Mouse (Mus musculus): ENCODE measurements around the gene Abcb9. TPM values are rescaled to one million over a fixed set of nuclear protein-coding genes. Genes with fewer than 3 reads are reported as not detected.
A peak's percentile ranks its signal among the peaks of the same experiment; 100 is the strongest.

Gene Abcb9
- polyA plus RNA-seq, 1 experiment, result 7.4 TPM

DNA sequence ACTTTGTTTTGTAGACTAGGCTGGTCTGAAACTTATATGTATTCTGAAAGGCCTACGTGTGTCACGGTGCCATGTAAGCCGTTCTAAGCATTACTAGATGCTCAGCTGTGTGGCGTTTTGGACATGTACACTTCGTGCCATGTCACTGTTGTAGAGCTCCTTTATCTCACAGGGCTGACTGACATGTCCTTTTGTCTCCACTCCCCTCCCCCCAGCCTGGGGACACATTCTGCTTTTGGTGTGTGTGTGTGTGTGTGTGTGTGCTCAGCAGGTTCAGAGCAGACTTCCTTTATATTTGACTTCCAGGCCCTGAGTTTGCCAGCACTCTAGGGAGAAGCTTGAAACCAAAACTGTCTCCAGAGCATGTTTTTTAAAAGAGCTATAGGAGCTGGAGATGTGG is 58.8 kb downstream of the Abcb9 start:
- 42% methylated on average over 5 of the region's 5 CpGs for WGBS
- H3K27ac ChIP-seq (ENCODE audit: control insufficient read depth, insufficient read depth, low read depth, low read length, poor library complexity), result no peak overlapping the region
- H3K4me1 ChIP-seq (ENCODE audit: control insufficient read depth, insufficient read depth, low read length), result peaks cover 4% of the 10 kb centered on the region
- TF ChIP-seq POLR2A (IDR thresholded peaks at IDR 0.05; ENCODE audit: borderline replicate concordance, control insufficient read depth, low read depth, low read length), result no peak
- no peak for TF ChIP-seq CTCF (IDR thresholded peaks at IDR 0.05; ENCODE audit: control insufficient read depth, insufficient read depth, low read length)
- H3K4me3 ChIP-seq (replicated peaks; ENCODE audit: control insufficient read depth, low read depth, low read length), result no peak overlapping the region

DNA sequence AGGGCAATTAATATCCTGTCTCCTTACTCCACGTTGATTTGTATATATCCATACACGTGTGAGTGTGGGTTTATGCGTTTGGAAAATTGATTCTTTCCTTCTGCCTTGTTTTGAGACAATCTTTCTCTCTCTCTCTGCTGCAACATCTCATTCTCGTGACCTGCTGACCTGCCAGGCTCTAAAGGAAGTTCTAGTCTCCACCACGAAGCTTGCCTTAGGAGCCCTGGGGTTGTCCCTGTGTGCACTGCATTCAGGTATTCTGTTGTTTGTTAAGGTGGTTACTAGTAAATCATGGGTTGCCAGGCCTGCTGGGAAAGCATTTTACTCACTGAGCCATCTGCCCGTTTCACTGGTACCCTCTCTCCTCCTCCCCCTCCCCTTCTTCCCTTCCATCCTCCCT is 59.3 kb downstream of the Abcb9 start:
- 40% methylated on average over 6 of the region's 6 CpGs for WGBS
- no peak overlapping the region for H3K27ac ChIP-seq (ENCODE audit: control insufficient read depth, insufficient read depth, low read depth, low read length, poor library complexity)
- no peak overlapping the region for H3K4me3 ChIP-seq (replicated peaks; ENCODE audit: control insufficient read depth, low read depth, low read length)
- TF ChIP-seq POLR2A (IDR thresholded peaks at IDR 0.05; ENCODE audit: borderline replicate concordance, control insufficient read depth, low read depth, low read length), result no peak
- no peak for TF ChIP-seq CTCF (IDR thresholded peaks at IDR 0.05; ENCODE audit: control insufficient read depth, insufficient read depth, low read length)
- peaks cover 4% of the 10 kb centered on the region for H3K4me1 ChIP-seq (ENCODE audit: control insufficient read depth, insufficient read depth, low read length)

DNA sequence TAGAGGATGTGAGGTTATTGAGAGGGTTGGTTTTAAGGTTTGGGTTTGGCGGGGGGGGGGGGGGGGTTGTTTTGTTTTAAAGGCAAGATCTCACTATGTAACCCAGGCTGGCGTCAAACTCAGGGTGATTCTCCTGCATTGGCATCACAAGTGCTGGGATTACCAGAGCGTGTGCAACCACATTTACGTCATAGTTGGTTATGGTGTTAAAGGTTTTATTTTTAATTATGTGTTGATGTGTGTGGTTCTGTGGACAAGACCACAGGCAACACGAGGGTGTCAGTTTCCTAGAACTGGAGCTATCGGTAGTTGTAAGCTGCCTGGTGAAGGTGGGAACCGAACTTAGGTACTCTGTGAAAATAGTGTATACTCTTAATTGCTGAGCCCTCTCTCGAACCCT is 59.8 kb downstream of the Abcb9 start:
- Histone ChIP-seq H3K4me3 (replicated peaks; ENCODE audit: control insufficient read depth, low read depth, low read length) (no peak overlapping the region), H3K27ac (ENCODE audit: control insufficient read depth, insufficient read depth, low read depth, low read length, poor library complexity) (no peak overlapping the region), H3K4me1 (ENCODE audit: control insufficient read depth, insufficient read depth, low read length) (peaks cover 4% of the 10 kb centered on the region)
- no peak for TF ChIP-seq CTCF (IDR thresholded peaks at IDR 0.05; ENCODE audit: control insufficient read depth, insufficient read depth, low read length)
- 37% methylated on average over 8 of the region's 8 CpGs for WGBS

DNA sequence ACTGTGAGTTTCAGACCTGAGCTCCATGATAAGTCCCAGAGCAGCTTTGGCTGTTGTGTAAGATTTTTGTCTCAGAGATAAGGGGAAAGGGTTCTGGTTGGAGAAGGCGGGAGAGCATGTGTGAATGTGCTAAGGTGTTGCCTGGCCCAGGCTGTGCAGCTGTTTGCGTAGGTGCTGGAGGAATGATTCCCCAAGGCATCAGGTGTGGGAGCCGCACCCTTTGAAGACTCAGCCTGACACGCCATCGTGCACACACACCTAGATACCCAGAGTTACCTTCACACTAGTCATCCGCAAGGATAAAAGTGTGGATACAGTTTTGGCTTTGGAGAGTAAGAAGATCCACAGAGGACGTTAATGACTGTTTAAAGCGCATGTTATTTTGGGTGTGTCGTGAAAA is 60.2 kb downstream of the Abcb9 start:
- WGBS, result 61% methylated on average over 9 of the region's 9 CpGs
- Histone ChIP-seq H3K4me3 (replicated peaks; ENCODE audit: control insufficient read depth, low read depth, low read length) (no peak overlapping the region), H3K4me1 (ENCODE audit: control insufficient read depth, insufficient read depth, low read length) (peaks cover 4% of the 10 kb centered on the region), H3K27ac (ENCODE audit: control insufficient read depth, insufficient read depth, low read depth, low read length, poor library complexity) (no peak overlapping the region)
- no peak for TF ChIP-seq CTCF (IDR thresholded peaks at IDR 0.05; ENCODE audit: control insufficient read depth, insufficient read depth, low read length)
- no peak for TF ChIP-seq POLR2A (IDR thresholded peaks at IDR 0.05; ENCODE audit: borderline replicate concordance, control insufficient read depth, low read depth, low read length)

DNA sequence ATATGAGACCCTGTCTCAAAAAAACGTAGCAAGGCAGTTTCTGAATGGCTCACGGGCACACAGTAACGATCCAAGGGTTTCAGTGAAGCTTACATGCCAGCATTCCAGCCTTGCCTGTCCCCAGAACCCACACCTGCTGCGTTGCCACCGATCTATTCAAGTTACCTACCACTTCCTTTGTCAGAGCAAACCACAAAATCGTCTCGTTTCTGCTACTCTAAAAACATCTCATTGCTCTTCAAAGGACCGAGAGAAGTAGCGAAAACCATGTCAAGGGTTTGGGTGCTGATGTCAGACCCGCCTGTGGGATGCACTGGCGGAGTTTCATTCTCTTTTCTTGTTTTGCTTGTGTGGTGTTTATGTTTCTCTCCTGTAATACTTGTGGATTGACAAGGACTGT is 61.1 kb downstream of the Abcb9 start:
- TF ChIP-seq CTCF (IDR thresholded peaks at IDR 0.05; ENCODE audit: control insufficient read depth, insufficient read depth, low read length) (no peak), POLR2A (IDR thresholded peaks at IDR 0.05; ENCODE audit: borderline replicate concordance, control insufficient read depth, low read depth, low read length) (no peak)
- Histone ChIP-seq H3K4me3 (replicated peaks; ENCODE audit: control insufficient read depth, low read depth, low read length) (no peak overlapping the region), H3K4me1 (ENCODE audit: control insufficient read depth, insufficient read depth, low read length) (peaks cover 6% of the 10 kb centered on the region), H3K27ac (ENCODE audit: control insufficient read depth, insufficient read depth, low read depth, low read length, poor library complexity) (no peak overlapping the region)
- WGBS, result 32% methylated on average over 11 of the region's 11 CpGs

DNA sequence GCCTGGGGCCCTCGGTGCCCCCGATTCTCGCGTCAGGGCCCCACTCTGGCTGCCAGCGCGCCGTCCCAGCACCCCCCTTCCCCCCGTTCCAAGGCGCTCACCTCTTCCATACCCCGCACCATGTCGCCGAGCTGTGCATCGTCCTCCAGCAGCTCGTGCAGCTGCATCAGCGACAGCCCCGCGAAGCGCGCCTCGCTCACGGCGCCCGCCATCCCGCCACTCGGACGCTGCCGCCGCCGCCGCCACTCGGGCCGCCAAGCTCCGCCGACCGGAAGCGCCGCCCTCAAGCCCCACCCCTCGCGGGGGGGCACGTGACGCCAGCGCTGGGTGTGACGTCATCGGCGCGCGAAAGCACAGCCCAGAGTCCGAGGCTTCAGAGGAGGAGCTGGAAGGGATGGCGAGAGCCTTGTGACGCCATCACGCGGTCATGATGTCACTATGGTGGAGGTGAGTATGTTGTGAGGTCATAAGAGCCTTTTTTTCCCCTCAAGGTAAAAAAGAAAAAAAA is 63.5 kb downstream of the Abcb9 start, which contains the start of gene Vps37b:
Vps37b (minus strand) TSS at position 270 of the 508 bp plus-strand sequence.
- Histone ChIP-seq H3K4me3 (replicated peaks; ENCODE audit: control insufficient read depth, low read depth, low read length) (peak within 1 kb of the TSS; percentile 92), H3K27ac (ENCODE audit: control insufficient read depth, insufficient read depth, low read depth, low read length, poor library complexity) (peak within 1 kb of the TSS; percentile 84), H3K4me1 (ENCODE audit: control insufficient read depth, insufficient read depth, low read length) (peaks cover 8% of the 10 kb centered on the region)
- WGBS, result under 1% methylated on average over 52 of the region's 52 CpGs
- TF ChIP-seq POLR2A (IDR thresholded peaks at IDR 0.05; ENCODE audit: borderline replicate concordance, control insufficient read depth, low read depth, low read length), result peak; percentile 73; the same call in 1 of the 2 replicates
- TF ChIP-seq CTCF (IDR thresholded peaks at IDR 0.05; ENCODE audit: control insufficient read depth, insufficient read depth, low read length), result no peak

DNA sequence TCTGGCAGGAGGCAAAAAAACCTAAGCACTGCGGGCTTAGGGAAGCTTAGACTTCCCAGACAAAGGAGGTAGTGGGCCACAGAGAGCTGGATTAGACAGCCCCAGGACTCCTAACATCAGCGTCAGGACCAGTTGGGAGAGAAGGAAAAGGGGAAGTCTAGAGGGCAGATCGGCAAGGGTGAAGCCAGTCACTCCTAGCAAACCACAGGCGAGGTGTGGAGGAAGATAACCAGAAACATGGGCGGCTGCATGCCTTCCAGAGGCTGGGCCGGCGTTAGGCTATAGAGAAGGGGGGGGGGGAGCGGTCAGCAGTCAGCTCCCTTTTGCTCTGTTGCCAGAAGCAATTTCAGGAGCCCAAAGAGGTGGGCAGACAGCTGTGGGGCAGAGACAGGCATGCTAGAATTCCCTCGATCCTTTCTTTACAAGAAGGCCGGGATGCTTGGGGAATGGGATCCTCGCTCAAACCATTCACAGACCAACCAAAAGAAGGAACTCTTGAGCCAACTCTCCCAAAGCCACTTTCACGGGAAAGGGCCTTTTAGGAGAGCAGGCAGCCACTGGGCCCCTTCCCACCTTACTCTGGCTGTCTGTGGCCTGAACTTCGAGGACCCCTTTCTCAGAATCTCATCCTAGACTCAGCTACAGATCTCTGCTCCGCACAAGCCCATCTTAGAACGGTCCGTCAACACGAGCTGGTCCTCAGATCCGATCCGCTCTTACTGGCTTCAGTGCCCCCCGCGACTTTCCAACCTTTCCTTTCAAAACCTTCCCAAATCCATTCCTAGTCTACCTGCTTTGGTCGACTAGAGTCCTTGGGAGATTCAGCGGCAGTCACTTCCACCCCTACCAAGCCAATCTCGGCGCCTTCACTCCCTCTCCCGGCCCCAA is 64.3 kb downstream of the Abcb9 start:
- peaks cover 8% of the 10 kb centered on the region for H3K4me1 ChIP-seq (ENCODE audit: control insufficient read depth, insufficient read depth, low read length)
- WGBS, result 2% methylated on average over 26 of the region's 26 CpGs
- peak overlapping the region; percentile 92 for H3K4me3 ChIP-seq (replicated peaks; ENCODE audit: control insufficient read depth, low read depth, low read length)
- H3K27ac ChIP-seq (ENCODE audit: control insufficient read depth, insufficient read depth, low read depth, low read length, poor library complexity), result peak overlapping the region; percentile 84
- TF ChIP-seq CTCF (IDR thresholded peaks at IDR 0.05; ENCODE audit: control insufficient read depth, insufficient read depth, low read length) (no peak), POLR2A (IDR thresholded peaks at IDR 0.05; ENCODE audit: borderline replicate concordance, control insufficient read depth, low read depth, low read length) (no peak)

DNA sequence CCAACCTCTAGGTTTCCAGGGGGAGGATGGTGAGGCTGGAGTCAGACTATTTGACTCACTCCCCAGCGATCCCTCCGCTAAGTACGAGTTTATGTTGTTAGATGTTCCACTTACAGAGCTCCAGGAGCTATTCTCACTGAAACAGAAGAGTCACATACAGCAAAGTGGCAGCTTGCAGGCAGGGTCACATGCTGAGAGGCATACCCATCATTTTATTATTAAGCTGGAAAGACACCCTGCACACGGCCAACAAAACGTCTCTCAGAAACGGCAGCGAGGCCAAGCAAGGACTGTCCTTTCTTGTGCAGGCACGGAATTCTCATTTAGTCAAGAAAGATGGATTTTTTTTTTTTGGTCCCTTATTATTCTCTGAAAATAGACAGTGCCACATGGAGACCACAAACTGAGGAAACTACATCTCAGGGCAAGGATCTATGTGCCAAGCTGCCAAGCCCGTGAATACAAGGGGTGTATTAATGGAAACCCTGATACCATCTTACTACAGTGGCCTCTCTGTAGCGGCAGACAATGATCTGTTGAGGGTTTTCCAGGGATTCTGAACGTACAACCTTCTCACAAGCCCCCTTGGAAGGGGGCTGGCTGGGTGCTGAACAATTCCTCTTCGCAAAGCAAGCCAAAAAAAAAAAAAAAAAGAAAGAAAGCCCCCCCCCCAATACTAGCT is 65.1 kb downstream of the Abcb9 start:
- Histone ChIP-seq H3K27ac (ENCODE audit: control insufficient read depth, insufficient read depth, low read depth, low read length, poor library complexity) (peak overlapping the region; percentile 84), H3K4me3 (replicated peaks; ENCODE audit: control insufficient read depth, low read depth, low read length) (peak overlapping the region; percentile 37), H3K4me1 (ENCODE audit: control insufficient read depth, insufficient read depth, low read length) (peaks cover 12% of the 10 kb centered on the region)
- TF ChIP-seq POLR2A (IDR thresholded peaks at IDR 0.05; ENCODE audit: borderline replicate concordance, control insufficient read depth, low read depth, low read length), result no peak
- no peak for TF ChIP-seq CTCF (IDR thresholded peaks at IDR 0.05; ENCODE audit: control insufficient read depth, insufficient read depth, low read length)
- 42% methylated on average over 12 of the region's 12 CpGs for WGBS
